Mouse (Mus musculus) hindbrain, embryonic 15.5 days (tissue): Measurements from ENCODE around the gene Calhm2. TPM values are rescaled to one million over a fixed set of nuclear protein-coding genes. Genes with fewer than 3 reads are reported as not detected.

Experiments
- ATAC-seq: fragments of 200-750 bp; cut with Nextera tagmentation; 2 replicates; pipeline ENCODE4 v1.8.0; 2017; ENCODE audit warnings: low read depth, moderate number of reproducible peaks, moderate TSS enrichment; ENCODE audit not compliant: low FRiP score
- H3K27ac ChIP-seq: fragments of 300-500 bp; sonication (generic); replicated peaks from 2 replicates; pipeline ENCODE4 v1.5.1; 2015; ENCODE audit warnings: mild to moderate bottlenecking, inconsistent platforms
- H3K27me3 ChIP-seq: fragments of 300-500 bp; sonication (generic); 2 replicates; pipeline ENCODE4 v1.6.1; 2015; ENCODE audit warnings: control low read depth, inconsistent platforms
- H3K36me3 ChIP-seq: fragments of 300-500 bp; sonication (generic); 2 replicates; pipeline ENCODE4 v1.6.1; 2015; ENCODE audit warnings: control low read depth, inconsistent platforms
- H3K4me1 ChIP-seq: fragments of 300-500 bp; sonication (generic); replicated peaks from 2 replicates; pipeline ENCODE4 v1.6.1; 2015; ENCODE audit warnings: control low read depth, inconsistent platforms
- H3K4me2 ChIP-seq: fragments of 300-500 bp; sonication (generic); 2 replicates; pipeline ENCODE4 v1.6.1; 2015; ENCODE audit warnings: moderate library complexity, mild to moderate bottlenecking, inconsistent platforms
- H3K4me3 ChIP-seq: fragments of 300-500 bp; sonication (generic); 2 replicates; pipeline ENCODE4 v1.5.1; 2015; ENCODE audit warnings: mild to moderate bottlenecking, inconsistent platforms
- H3K9ac ChIP-seq: fragments of 300-500 bp; sonication (generic); 2 replicates; pipeline ENCODE4 v1.6.1; 2015; ENCODE audit warnings: inconsistent platforms
- H3K9me3 ChIP-seq: fragments of 300-500 bp; sonication (generic); 2 replicates; pipeline ENCODE4 v1.6.1; 2016; ENCODE audit warnings: control low read depth, inconsistent platforms
- WGBS: fragments of 180-500 bp; shearing (Covaris S2); methylation state at CpG from one replicate; pipeline ENCODE4 v1.1.7; 2015; 5-methylcytosine and 5-hydroxymethylcytosine counted together
- polyA plus RNA-seq: library from polyadenylated mRNA; unstranded; fragments of >200 nt; fragmentation: Nextera tagmentation; extraction: Ambion mirVana; gene quantifications from 2 replicates; pipeline ENCODE4 v1.2.1, GENCODE M21; 2015

The Calhm2 gene
- polyA plus RNA-seq, 1 experiment from 2014 or later = 1.3 TPM

GRCm38 (mm10) chr19:47104641-47105271 is 33.3 kb downstream of the Calhm2 start:
- Histone ChIP-seq H3K9ac (no peak overlapping the region), H3K36me3 (peaks cover 96% of the 10 kb centered on the region), H3K4me3 (no peak overlapping the region), H3K27ac (no peak overlapping the region), H3K9me3 (no peaks in the 10 kb centered on the region), H3K27me3 (no peaks in the 10 kb centered on the region), H3K4me1 (no peaks in the 10 kb centered on the region), H3K4me2 (no peak overlapping the region)
- ATAC-seq = no peak
- WGBS = 97% methylated on average over 9 of the region's 9 CpGs

- 97% methylated on average over 5 of the region's 5 CpGs for WGBS
Observed at GRCm38 (mm10) chr19:47101080-47101479, 37.0 kb downstream of the Calhm2 start.

GRCm38 (mm10) chr19:47090550-47091156 is 47.4 kb downstream of the Calhm2 start, which contains the start of the genes Usmg5 and Pdcd11:
Usmg5 (minus strand) TSS chr19:47090647.
Pdcd11 (plus strand) TSS chr19:47090768.
- H3K9me3 ChIP-seq = no peaks in the 10 kb centered on the region
- WGBS = under 1% methylated on average over 56 of the region's 56 CpGs
- H3K4me1 ChIP-seq = peaks cover 35% of the 10 kb centered on the region
- peak within 1 kb of the TSS; percentile 90 for H3K4me3 ChIP-seq
- ATAC-seq = peak; percentile 100
- H3K4me2 ChIP-seq = peak within 1 kb of the TSS; percentile 86
- no peaks in the 10 kb centered on the region for H3K27me3 ChIP-seq
- H3K9ac ChIP-seq = peak within 1 kb of the TSS; percentile 96
- peak within 1 kb of the TSS; percentile 87 for H3K27ac ChIP-seq
- peaks cover 29% of the 10 kb centered on the region for H3K36me3 ChIP-seq

More at GRCm38 (mm10) chr19:47101080-47101479, 37.0 kb downstream of the Calhm2 start:
- H3K27me3 ChIP-seq = no peaks in the 10 kb centered on the region
- no peak overlapping the region for H3K9ac ChIP-seq
- no peak overlapping the region for H3K4me3 ChIP-seq
- H3K9me3 ChIP-seq = no peaks in the 10 kb centered on the region
- ATAC-seq = no peak
- H3K27ac ChIP-seq = no peak overlapping the region
- H3K4me2 ChIP-seq = no peak overlapping the region
- H3K36me3 ChIP-seq = peaks cover 91% of the 10 kb centered on the region
- no peaks in the 10 kb centered on the region for H3K4me1 ChIP-seq

- Histone ChIP-seq H3K9ac (peak overlapping the region; percentile 96), H3K4me2 (peak overlapping the region; percentile 83), H3K9me3 (no peaks in the 10 kb centered on the region), H3K4me3 (peak overlapping the region; percentile 90), H3K27ac (peak overlapping the region; percentile 87), H3K36me3 (peaks cover 27% of the 10 kb centered on the region), H3K4me1 (peaks cover 35% of the 10 kb centered on the region), H3K27me3 (no peaks in the 10 kb centered on the region)
- ATAC-seq = peak; percentile 60
- 3% methylated on average over 36 of the region's 36 CpGs for WGBS
Observed at GRCm38 (mm10) chr19:47089718-47090525, 48.2 kb downstream of the Calhm2 start.

GRCm38 (mm10) chr19:47088226-47088625 is 49.9 kb downstream of the Calhm2 start:
- H3K9me3 ChIP-seq = no peaks in the 10 kb centered on the region
- H3K4me3 ChIP-seq = no peak overlapping the region
- no peaks in the 10 kb centered on the region for H3K27me3 ChIP-seq
- H3K4me1 ChIP-seq = peaks cover 35% of the 10 kb centered on the region
- ATAC-seq = no peak
- no peak overlapping the region for H3K4me2 ChIP-seq
- H3K36me3 ChIP-seq = peaks cover 34% of the 10 kb centered on the region
- no peak overlapping the region for H3K9ac ChIP-seq
- 96% methylated on average over 3 of the region's 3 CpGs for WGBS
- H3K27ac ChIP-seq = no peak overlapping the region

- H3K4me3 ChIP-seq = peak overlapping the region; percentile 70
- peak; percentile 93 for ATAC-seq
- peak overlapping the region; percentile 92 for H3K27ac ChIP-seq
- H3K4me1 ChIP-seq = peaks cover 16% of the 10 kb centered on the region
- no peaks in the 10 kb centered on the region for H3K27me3 ChIP-seq
- H3K36me3 ChIP-seq = peaks cover 13% of the 10 kb centered on the region
- H3K9ac ChIP-seq = peak overlapping the region; percentile 82
- peak overlapping the region; percentile 64 for H3K4me2 ChIP-seq
- WGBS = under 1% methylated on average over 65 of the region's 72 CpGs
- no peaks in the 10 kb centered on the region for H3K9me3 ChIP-seq
Observed at GRCm38 (mm10) chr19:47067924-47068611, 70.0 kb downstream of the Calhm2 start.

GRCm38 (mm10) chr19:47067096-47067882 is 70.8 kb downstream of the Calhm2 start, which contains the start of gene Taf5:
Taf5 (plus strand) TSS chr19:47067746.
- peak; percentile 84 for ATAC-seq
- 12% methylated on average over 49 of the region's 49 CpGs for WGBS

GRCm38 (mm10) chr19:47065860-47066259 is 72.2 kb downstream of the Calhm2 start:
- no peaks in the 10 kb centered on the region for H3K9me3 ChIP-seq
- no peak overlapping the region for H3K27ac ChIP-seq
- ATAC-seq = no peak
- H3K27me3 ChIP-seq = no peaks in the 10 kb centered on the region
- H3K4me2 ChIP-seq = no peak overlapping the region
- H3K9ac ChIP-seq = no peak overlapping the region
- no peak overlapping the region for H3K4me3 ChIP-seq
- peaks cover 16% of the 10 kb centered on the region for H3K4me1 ChIP-seq
- WGBS = 93% methylated on average over 3 of the region's 3 CpGs
- no peaks in the 10 kb centered on the region for H3K36me3 ChIP-seq

More at GRCm38 (mm10) chr19:47067096-47067882, 70.8 kb downstream of the Calhm2 start, which contains the start of gene Taf5:
- Histone ChIP-seq H3K27ac (peak within 1 kb of the TSS; percentile 92), H3K9ac (peak within 1 kb of the TSS; percentile 82), H3K36me3 (peaks cover 6% of the 10 kb centered on the region; the same call in 1 of the 2 replicates), H3K27me3 (no peaks in the 10 kb centered on the region), H3K4me3 (peak within 1 kb of the TSS; percentile 70), H3K4me2 (peak within 1 kb of the TSS; percentile 64), H3K9me3 (no peaks in the 10 kb centered on the region), H3K4me1 (peaks cover 16% of the 10 kb centered on the region)

- no peak for ATAC-seq
- Histone ChIP-seq H3K9ac (no peak overlapping the region), H3K4me1 (no peaks in the 10 kb centered on the region), H3K36me3 (no peaks in the 10 kb centered on the region), H3K4me2 (no peak overlapping the region), H3K27me3 (no peaks in the 10 kb centered on the region; the same call in 1 of the 2 replicates), H3K27ac (no peak overlapping the region), H3K9me3 (no peaks in the 10 kb centered on the region), H3K4me3 (no peak overlapping the region)
- 70% methylated on average over 1 of the region's 1 CpGs for WGBS
Observed at GRCm38 (mm10) chr19:47057684-47058083, 80.4 kb downstream of the Calhm2 start.
